Mouse (Mus musculus) layer of hippocampus, adult 11-12 months (tissue): ENCODE results near the gene Usp32.

Experiments used
- DNase-seq: peaks from one replicate; pipeline ENCODE4 v3.0.0; 2022; ENCODE audit warnings: low spot score

The Usp32 gene

DNA sequence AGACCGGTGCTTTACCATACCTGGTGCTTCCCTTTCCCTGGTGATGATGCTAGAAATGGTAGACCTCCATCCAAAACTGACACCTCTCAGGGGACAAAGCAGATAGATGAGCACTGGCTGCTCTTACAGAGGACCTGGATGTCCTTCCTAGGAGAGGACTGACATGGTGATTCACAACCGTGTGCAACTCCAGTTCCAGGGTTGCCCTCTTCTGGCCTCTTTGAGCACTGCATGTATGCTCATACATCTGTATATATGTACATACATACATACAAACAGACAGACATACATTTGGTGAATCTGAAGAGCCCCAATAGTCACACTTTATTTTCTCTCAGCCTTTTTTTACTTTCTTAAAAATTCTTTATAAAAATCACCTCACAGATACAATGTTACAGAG lies 161.8 kb downstream of the Usp32 start:
- DNase-seq = peak; percentile 35

DNA sequence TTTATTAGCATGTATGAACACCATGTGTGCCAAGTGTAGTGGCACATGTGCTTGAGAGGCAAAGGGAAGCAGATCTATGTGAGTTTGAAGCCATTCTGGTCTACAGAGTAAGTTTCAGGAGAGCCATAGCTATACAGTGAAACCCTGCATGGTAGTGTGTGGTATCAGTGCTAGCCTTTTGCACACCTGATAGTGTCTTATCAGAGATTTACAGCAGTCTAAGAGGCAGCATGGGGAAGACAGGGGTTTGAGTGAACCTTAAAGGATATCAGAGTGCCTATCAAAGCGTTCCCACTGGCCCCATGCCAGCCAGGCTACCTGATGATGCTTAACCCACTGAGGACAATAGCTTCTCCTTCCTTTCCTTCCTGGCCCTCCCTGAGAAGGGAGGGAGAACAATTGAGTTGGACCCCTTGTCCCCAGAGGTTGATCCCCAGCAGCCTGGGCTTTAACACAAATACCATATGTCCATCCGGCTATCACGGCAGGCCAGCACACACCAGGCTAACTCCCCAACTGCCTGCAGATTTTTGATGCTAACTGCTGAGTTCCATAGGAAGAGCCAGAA lies 162.5 kb downstream of the Usp32 start:
- DNase-seq = no peak

DNA sequence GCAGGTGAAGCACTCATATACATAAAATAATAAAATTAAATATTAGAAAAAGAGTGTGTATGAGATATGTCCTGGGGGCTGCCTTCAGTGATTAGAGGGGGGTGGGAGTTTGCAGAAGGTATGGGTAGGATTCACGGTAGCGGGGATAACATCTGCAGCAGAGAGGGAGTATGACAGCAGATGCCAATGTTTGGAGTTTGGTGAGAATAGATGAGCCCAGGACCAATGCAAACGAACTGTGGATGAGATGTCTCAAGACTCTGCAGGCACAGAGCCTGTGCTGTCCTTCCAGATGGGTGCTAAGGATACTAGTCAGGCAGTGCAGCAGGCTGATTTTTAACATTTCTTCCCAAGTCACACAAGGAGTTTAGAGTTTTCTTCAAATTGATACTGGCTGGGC lies 163.3 kb downstream of the Usp32 start:
- DNase-seq = no peak

DNA sequence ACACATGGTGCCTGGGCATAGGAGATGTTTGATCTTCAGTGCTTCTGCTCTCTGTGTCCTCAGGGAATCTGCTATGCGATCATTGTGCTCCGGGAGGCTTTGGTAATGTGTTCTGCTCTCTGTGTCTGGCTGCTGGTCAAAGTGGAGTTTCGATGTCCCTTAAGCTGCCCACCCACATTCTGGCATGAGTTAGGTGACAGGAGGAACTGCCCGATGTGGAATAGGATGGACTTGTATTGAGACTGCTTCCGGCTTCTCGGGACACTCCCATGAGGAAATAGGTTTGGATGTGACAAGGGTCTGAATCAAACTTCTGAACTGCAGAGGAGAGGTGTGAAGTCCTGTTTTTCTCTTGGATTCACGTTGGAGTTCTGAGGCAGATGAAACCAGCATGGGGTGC lies 165.4 kb downstream of the Usp32 start:
- DNase-seq = no peak

DNA sequence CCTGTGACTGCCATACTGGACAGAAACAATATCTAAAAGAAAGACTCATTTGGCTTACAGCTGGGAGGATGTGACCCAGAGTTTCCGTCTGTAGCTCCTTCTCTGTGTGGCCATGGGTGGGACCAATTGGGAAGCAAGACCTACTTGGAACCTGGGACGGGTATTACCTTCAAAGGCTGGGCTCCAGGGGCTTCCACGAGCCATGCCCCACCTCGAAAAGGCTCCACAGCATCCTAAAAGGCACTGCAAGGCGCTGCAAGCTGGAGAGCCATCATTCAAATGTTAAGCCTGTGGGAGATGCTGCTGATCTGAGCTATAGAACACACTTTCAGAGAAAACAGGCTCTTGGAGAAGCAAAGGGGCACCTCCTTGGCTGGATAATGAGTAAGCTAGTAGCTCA lies 166.3 kb downstream of the Usp32 start:
- DNase-seq = no peak

DNA sequence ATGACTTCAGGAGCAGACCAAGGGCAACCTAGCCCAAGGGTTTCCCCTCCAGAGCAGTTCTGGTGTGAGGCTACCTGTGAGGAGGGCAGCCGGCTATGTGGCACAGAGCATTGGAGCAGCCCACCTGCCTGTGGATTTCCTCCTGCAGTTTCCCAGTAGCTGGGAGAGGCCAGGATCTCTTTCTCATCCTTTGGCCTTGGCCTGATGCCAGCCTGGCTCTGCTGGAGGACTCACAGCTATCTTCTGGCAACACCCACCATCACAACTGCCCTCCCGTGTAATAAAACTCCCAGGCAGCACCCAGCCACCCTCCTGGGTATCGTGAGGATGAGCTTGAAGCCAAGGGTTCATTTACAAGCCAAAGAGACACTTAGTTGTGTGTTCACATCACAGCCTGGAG lies 167.9 kb downstream of the Usp32 start:
- DNase-seq = no peak

DNA sequence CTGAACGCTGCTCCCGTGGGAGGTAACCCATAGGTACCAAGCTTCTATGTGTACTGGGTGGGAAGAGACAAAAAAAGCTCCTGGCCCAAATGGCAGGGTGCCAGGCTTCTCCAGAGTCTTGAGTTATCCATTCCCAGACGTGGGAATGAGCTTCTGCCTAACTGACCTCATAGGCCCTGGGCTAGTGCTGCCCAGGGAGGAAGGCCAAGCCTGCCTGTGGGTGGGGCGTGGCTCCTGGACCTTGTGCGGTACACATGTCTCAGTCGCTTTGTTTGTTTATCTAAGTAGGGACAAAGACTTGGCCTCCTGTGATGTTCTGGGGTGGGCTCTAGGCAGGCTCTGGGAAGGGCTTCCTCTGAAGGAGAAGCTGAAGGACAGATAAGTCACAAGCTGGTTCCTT lies 171.2 kb downstream of the Usp32 start:
- DNase-seq = no peak

DNA sequence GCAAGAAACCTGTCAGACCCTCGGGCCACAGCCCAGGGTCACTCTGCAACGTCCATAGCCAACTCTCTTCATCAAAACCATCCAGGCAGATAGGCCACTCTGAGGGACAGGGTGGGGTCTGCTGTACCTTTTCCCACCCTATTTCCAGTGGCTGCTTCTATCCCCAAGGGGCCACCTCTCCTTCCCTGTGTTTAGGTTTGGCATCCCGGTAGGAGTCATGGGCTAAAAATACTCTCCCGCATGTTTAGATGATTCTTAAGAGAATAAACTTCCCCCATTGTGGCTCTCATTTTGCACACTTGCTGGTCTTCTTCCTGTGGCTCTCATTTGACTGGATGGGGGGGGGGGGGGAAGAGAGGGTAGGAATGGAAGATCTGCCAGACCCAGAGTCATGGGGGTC lies 171.7 kb downstream of the Usp32 start:
- DNase-seq = no peak

DNA sequence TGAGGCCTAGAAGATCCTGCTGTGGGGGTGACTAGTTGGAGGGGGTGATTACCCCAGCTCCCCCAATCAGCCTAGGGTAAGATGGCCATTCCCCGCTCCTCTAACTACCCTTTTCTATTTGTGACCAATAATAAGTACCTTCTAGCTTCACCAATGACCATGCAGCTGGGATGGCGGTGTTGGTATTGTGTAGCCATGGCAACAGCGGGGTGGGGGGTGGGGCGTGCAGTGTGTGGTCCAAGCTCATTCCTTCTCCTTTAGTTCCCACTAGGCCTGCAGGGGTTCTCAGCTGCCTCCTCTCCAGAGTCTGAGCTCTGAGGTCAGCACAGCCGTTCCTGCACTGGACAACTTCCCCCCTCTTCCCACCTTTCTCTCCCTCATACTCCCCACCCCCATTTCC lies 172.8 kb downstream of the Usp32 start:
- no peak for DNase-seq

DNA sequence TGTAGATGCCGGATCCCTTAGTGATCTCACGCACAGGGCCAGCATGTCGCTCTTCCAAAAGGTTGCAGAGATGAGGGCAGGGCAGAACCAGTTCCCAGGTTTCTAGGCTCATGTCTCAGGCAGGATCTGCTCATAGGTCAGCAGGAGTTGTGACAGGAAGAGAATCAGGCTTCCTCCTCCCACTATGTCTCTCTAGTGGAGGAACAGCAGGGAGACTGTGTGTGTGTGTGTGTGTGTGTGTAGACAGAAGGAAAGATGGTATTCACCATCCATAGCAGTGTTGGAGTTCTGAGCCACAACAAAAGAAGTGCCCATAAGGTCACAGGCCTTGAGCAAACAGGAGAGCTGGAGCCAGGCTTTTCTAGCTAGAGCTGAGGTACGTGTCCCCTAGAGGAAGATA lies 173.3 kb downstream of the Usp32 start:
- no peak for DNase-seq

DNA sequence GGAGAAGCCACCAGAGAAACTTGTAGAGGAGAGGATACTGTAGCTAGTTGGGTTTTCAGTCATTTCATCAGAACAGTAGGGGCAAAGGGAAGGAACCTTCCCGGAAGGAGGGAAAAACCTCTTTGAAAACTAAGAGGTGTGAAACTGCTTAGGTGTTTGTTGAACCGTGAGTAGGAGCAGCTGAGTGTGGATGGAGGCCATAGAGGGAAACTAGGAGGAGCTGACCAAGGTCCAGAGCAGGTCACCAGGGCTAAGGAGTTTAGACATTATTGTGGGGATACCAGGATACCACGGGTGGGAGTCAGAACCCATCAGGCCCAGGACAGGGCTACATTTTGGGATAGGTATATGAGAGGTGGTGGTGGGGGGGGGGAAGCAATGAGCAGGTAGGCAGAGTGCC lies 176.4 kb downstream of the Usp32 start:
- DNase-seq = no peak

DNA sequence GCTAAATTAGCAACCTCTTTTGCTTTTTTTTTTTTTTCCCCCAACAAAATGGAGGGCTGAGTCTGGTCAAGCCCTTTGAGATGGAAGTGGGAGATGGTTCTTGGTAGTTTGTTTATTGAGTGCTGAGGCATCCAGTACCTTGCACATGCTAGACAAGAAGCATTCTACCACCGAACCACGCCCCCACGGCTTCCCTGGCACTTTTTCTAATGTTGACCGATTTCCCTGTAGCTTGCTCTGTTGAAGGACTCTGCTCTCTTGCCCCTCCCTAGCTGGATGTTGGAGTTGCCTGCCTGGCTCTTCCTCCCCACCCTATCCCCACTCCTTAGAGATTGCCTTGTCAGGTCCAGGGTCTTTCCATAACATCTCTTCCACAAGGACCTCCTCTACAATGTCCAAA lies 177.4 kb downstream of the Usp32 start:
- DNase-seq = no peak

DNA sequence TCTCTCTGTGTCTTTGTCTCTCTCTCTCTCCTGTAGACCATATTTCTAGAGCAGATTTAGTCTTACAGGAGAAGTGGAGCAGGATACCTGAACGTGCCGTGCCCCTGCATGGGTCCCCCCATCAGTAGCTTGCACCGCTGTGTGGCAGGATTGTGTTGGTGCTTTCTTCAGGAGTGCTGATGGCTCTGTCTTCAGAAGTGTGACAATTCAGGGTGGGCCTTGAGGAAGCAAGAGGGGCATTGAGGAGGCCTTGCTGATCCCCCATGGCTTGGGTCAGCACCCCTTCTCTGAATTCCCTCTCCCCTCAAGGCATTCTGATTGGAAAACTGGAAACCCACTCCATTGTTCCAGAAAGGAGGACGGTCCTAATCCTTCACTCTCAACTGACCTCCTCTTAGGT lies 178.4 kb downstream of the Usp32 start:
- no peak for DNase-seq

DNA sequence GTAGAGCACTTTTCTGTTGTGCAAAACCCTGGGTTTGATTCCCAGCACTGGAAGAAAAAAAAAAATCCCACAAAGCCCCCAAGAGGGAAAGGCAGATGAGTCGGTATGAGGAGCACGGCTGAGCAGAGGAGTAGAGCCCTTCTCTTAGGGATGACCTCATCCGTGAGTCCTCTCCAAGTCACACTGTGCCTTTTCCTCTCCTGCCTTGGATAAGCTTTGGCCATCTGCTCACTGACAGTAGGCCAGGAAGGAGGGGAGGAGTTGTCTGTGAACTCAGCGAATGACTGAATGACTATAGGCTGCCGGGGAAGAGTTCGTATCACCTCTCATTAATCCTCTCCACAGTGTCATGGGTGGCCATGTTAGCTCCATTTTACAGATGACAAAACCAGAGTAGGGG lies 179.2 kb downstream of the Usp32 start:
- DNase-seq = no peak

DNA sequence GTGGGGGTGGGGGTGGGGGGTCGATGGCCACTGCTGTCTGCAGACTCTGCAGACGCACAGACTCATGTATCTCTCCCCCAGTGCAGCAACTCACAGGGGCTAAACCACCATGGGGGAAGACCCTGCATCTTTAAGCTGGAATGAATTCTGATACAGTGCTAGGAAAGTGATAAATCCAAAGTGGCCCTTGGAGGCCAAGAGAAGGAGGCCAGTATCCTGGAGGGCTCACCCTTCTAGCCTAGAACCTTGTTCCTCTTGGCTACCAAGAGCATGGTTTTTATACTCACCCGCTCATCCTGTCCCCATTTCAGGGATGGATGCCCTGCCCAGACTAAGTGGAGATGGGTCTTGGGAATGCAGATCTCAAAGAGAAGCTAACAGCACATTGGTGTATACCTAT lies 179.7 kb downstream of the Usp32 start:
- no peak for DNase-seq

DNA sequence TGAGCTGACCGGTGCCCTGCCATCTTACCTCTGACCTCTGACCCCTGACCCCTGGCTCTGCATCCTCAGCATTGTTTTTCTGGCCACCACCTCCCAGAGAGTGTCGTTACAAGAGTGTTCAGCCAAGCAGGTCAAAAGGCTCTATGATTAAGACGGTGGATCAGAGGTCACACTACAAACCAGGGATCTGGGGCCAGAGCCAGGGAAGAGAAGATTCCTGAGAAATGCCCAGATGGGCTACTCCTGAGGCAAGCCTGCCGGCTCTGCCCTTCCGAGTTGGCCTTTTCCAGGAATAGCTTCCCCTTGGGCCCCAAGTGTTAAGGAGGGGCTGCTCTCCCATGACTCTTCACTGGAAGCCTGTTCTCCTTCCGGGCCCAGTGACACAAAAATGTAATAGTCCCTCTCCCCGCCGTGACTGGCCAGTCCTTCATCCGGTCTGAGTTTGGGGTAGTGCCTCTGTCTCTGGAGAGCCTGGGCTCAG lies 180.2 kb downstream of the Usp32 start:
- DNase-seq = no peak

DNA sequence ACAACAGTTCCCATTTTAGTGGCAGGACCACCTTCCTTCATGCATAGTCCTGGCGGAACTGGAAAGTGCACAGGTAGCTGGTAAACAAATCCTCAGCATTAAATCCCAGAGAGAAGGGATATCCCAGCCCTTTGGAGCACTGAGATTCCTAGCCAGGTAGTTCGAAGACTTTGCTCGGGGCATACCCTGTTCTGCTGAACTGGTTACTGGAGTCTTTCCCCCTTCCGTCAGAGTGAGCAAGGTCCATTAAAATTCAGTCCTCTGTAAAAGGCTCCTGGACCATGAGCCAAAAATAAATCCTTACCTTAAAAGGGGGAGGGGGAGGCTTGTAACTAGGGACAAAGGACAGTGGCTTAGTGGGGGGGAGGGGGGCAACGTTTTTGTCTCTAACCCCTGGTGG lies 180.8 kb downstream of the Usp32 start:
- DNase-seq = no peak

DNA sequence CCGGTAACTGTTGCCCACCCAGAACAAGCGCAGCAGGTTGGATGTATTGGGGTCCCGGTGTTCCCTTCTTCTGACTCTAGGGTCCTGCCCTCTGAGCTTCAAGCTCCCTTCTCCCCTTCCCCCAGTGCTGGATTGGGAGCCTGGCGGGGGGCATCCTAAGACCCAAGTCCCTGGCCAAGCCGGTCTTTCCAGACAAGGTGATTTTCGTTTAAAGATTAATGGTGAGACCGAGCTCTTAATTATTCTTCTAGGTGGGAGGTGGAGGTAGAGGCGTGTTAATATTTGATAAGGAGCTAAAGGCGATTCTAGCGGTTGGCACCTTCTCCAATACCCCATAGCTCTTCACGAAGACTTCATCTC lies 181.7 kb downstream of the Usp32 start:
- DNase-seq = no peak

DNA sequence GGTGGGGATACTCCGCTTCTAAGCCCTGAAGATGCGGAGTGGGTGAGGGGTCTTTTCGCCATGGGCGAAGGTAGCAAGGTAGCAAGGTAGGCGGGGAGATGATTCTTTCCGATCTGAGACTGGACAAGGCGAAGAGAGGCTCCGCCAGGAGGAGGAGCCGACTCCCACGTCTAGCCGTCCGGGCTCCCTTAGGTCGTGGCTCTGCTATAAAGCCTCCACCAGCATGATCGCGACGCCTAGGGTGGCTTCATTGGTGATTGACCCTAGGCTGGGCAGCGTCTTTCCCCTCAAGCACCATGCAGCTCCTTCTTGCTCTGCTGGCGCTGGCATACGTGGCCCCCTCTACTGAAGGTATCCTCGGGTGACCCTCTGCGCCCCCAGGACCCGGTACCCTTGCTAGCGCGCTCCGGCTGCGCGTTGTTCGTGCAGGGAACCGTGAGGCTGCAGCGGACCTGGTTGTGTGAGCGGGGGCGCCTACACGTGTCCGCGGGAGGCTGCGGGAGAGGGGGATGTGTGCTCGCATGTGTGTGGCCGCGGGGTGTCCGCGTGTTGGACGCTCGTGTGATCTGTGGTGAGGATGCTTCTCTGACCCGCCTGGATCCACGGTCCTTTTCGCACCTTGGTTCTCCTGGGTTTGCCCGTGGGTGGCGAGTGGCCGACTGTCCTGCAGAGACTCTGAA lies 182.2 kb downstream of the Usp32 start, which contains the start of gene Car4:
Gene Car4 (plus strand): TSS at position 196 of the 680 bp plus-strand sequence.
- DNase-seq = peak; percentile 24

DNA sequence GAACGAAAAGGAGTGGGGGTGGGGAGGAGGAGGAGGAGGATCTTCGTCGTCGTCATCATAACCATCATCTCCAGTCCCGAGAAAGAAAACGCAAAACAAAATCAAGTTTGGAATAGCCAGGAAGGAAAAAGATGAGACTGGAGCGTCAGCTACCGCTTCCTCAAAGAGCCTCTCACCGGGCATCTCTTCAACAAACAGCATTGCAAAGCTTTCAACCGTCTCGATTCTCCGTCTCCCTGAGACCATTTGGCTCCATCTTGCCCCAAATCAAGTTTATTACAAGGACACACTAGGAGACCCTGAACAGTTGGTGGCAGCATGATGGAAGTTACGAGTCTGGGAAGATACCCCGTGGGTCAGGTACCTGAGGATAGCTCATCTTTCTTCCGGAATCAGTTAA lies 182.8 kb downstream of the Usp32 start:
- DNase-seq = no peak

DNA sequence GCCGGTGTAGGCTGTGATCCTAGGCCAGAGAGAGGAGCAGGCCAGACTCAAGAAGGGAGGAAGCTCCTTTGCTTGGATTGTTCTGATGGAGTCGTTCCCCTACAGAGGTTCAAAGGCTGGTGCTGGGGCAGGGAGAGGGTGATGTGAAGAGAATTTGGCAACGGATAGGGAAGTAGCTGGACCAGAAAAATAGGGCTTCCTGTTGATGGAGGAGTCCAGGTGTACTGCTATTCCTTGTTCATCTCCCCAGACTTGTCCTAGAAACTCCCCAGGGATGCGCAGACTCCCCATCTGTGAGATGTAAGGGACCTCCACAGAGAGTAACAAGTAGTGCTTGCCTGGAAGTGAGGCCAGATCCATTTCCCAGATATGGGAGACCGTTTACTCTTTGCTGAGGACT lies 183.6 kb downstream of the Usp32 start:
- no peak for DNase-seq

DNA sequence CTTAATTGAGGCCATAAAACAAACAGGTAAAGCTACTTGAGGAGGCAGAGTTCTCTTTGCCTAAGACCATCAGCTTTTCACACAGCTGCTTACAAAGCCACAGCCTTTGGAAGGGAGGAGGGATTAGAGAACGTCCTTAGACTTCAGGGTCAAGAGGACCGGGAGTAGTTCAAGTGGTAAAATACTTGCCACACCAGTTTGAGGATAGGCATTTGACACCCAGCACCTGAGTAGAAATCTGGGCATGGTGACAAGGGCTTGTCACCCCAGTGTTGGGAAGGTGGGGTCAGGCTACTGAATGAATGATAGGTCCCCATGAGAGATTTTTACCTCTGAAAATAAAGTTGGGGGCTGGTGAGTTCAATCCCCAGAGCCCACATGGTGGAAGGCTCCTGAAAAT lies 187.3 kb downstream of the Usp32 start:
- DNase-seq = no peak

DNA sequence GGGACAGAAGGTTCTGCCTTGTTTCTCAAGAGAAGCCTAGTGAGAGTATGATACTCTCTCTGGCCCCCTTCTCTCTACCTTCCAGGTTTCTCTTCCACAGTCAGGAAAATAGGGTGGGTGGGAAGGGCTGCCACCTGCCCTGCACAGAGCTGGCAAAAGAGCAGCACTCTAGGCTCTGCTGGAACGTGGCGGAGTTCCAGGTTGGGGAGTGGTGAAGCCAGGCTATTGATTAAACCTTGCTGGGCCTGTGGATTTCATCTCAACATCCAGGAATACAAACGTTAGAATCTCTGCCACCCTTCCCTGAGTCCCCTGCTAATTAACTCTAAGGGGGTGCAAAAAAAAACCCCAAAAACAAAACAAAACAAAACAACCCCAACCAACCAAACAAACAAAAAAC lies 191.4 kb downstream of the Usp32 start:
- no peak for DNase-seq

DNA sequence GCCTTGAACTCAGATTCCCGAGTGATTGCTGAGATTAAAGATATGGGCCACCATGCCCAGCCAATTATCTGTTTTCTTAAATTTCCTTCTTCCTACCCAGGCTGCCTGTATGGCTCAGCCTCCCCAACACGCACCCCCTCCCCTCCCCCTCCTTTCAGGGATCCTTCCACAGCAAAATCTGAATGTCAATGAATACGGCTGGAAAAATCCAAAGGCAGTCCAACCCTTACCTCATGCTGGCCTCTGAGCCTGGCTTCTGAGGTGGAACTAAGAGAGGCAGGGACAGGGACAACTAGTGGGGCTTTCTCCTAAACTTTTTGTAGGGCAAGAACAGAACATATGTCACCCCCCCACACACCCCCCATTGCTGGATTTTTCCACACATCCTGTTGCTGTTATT lies 191.8 kb downstream of the Usp32 start:
- no peak for DNase-seq
